Mouse (Mus musculus): ENCODE data around the gene Sort1. TPM values are rescaled to one million over a fixed set of nuclear protein-coding genes. Genes with fewer than 3 reads are reported as not detected.

The Sort1 gene
- polyA plus RNA-seq, 1 experiment: 16.5 TPM

- no peak for DNase-seq
- H3K4me3 ChIP-seq (ENCODE audit: control insufficient read depth, insufficient read depth, low read length): no peak overlapping the region
- WGBS: 65% methylated on average over 14 of the region's 14 CpGs
- no peak overlapping the region for H3K27ac ChIP-seq (ENCODE audit: control insufficient read depth, insufficient read depth, low read length)
- H3K36me3 ChIP-seq (ENCODE audit: control insufficient read depth, insufficient read depth, low read length): no peaks in the 10 kb centered on the region
- H3K27me3 ChIP-seq (ENCODE audit: control insufficient read depth, insufficient read depth, low read length): no peaks in the 10 kb centered on the region
- H3K4me1 ChIP-seq (replicated peaks; ENCODE audit: control insufficient read depth, insufficient read depth, low read length): 0 out of 2 replicates have a peak, but pooled peaks cover 5% of the 10 kb centered on the region
- no peak for TF ChIP-seq CTCF (IDR thresholded peaks at IDR 0.05; ENCODE audit: borderline replicate concordance, control insufficient read depth, extremely low read depth, insufficient read depth, low read length, poor library complexity)
- TF ChIP-seq POLR2A (IDR thresholded peaks at IDR 0.05; ENCODE audit: control insufficient read depth, extremely low read depth, insufficient read depth, low read length, poor library complexity): no peak
Measured at GRCm38 (mm10) chr3:108286671-108287439, 3.0 kb downstream of the Sort1 start.

GRCm38 (mm10) chr3:108287811-108288805 is 4.2 kb downstream of the Sort1 start:
- Histone ChIP-seq H3K27me3 (ENCODE audit: control insufficient read depth, insufficient read depth, low read length) (no peaks in the 10 kb centered on the region), H3K4me3 (ENCODE audit: control insufficient read depth, insufficient read depth, low read length) (no peak overlapping the region), H3K27ac (ENCODE audit: control insufficient read depth, insufficient read depth, low read length) (no peak overlapping the region), H3K36me3 (ENCODE audit: control insufficient read depth, insufficient read depth, low read length) (no peaks in the 10 kb centered on the region), H3K4me1 (replicated peaks; ENCODE audit: control insufficient read depth, insufficient read depth, low read length) (0 out of 2 replicates have a peak, but pooled peaks cover 5% of the 10 kb centered on the region)
- no peak for DNase-seq
- WGBS: 91% methylated on average over 17 of the region's 17 CpGs
- TF ChIP-seq POLR2A (IDR thresholded peaks at IDR 0.05; ENCODE audit: control insufficient read depth, extremely low read depth, insufficient read depth, low read length, poor library complexity): no peak

GRCm38 (mm10) chr3:108289311-108290130 is 5.6 kb downstream of the Sort1 start:
- Histone ChIP-seq H3K4me3 (ENCODE audit: control insufficient read depth, insufficient read depth, low read length) (no peak overlapping the region), H3K36me3 (ENCODE audit: control insufficient read depth, insufficient read depth, low read length) (no peaks in the 10 kb centered on the region), H3K4me1 (replicated peaks; ENCODE audit: control insufficient read depth, insufficient read depth, low read length) (no peaks in the 10 kb centered on the region), H3K27ac (ENCODE audit: control insufficient read depth, insufficient read depth, low read length) (no peak overlapping the region), H3K27me3 (ENCODE audit: control insufficient read depth, insufficient read depth, low read length) (no peaks in the 10 kb centered on the region)
- TF ChIP-seq CTCF (IDR thresholded peaks at IDR 0.05; ENCODE audit: borderline replicate concordance, control insufficient read depth, extremely low read depth, insufficient read depth, low read length, poor library complexity) (no peak), POLR2A (IDR thresholded peaks at IDR 0.05; ENCODE audit: control insufficient read depth, extremely low read depth, insufficient read depth, low read length, poor library complexity) (no peak)
- no peak for DNase-seq
- 83% methylated on average over 13 of the region's 13 CpGs for WGBS

GRCm38 (mm10) chr3:108291036-108291799 is 7.3 kb downstream of the Sort1 start:
- H3K27me3 ChIP-seq (ENCODE audit: control insufficient read depth, insufficient read depth, low read length): no peaks in the 10 kb centered on the region
- TF ChIP-seq CTCF (IDR thresholded peaks at IDR 0.05; ENCODE audit: borderline replicate concordance, control insufficient read depth, extremely low read depth, insufficient read depth, low read length, poor library complexity) (no peak), POLR2A (IDR thresholded peaks at IDR 0.05; ENCODE audit: control insufficient read depth, extremely low read depth, insufficient read depth, low read length, poor library complexity) (no peak)
- H3K4me3 ChIP-seq (ENCODE audit: control insufficient read depth, insufficient read depth, low read length): no peak overlapping the region
- H3K27ac ChIP-seq (ENCODE audit: control insufficient read depth, insufficient read depth, low read length): no peak overlapping the region
- no peaks in the 10 kb centered on the region for H3K36me3 ChIP-seq (ENCODE audit: control insufficient read depth, insufficient read depth, low read length)
- peaks cover 5% of the 10 kb centered on the region for H3K4me1 ChIP-seq (replicated peaks; ENCODE audit: control insufficient read depth, insufficient read depth, low read length)
- no peak for DNase-seq
- 86% methylated on average over 17 of the region's 17 CpGs for WGBS

- no peak for DNase-seq
- no peaks in the 10 kb centered on the region for H3K27me3 ChIP-seq (ENCODE audit: control insufficient read depth, insufficient read depth, low read length)
- TF ChIP-seq CTCF (IDR thresholded peaks at IDR 0.05; ENCODE audit: borderline replicate concordance, control insufficient read depth, extremely low read depth, insufficient read depth, low read length, poor library complexity): no peak
- TF ChIP-seq POLR2A (IDR thresholded peaks at IDR 0.05; ENCODE audit: control insufficient read depth, extremely low read depth, insufficient read depth, low read length, poor library complexity): no peak
- no peaks in the 10 kb centered on the region for H3K36me3 ChIP-seq (ENCODE audit: control insufficient read depth, insufficient read depth, low read length)
- 43% methylated on average over 2 of the region's 2 CpGs for whole genome bisulfite sequencing
- peaks cover 10% of the 10 kb centered on the region for H3K4me1 ChIP-seq (replicated peaks; ENCODE audit: control insufficient read depth, insufficient read depth, low read length)
- no peak overlapping the region for H3K4me3 ChIP-seq (ENCODE audit: control insufficient read depth, insufficient read depth, low read length)
- no peak overlapping the region for H3K27ac ChIP-seq (ENCODE audit: control insufficient read depth, insufficient read depth, low read length)
Measured at GRCm38 (mm10) chr3:108294398-108294797, 10.5 kb downstream of the Sort1 start.

All from thymus, adult 2 months (tissue).